Mouse (Mus musculus): ENCODE results near the gene Dock1. TPM values are rescaled to one million over a fixed set of nuclear protein-coding genes. Genes with fewer than 3 reads are reported as not detected.

The Dock1 gene
- polyA plus RNA-seq, 1 experiment from 2014 or later = 23.2 TPM

DNA sequence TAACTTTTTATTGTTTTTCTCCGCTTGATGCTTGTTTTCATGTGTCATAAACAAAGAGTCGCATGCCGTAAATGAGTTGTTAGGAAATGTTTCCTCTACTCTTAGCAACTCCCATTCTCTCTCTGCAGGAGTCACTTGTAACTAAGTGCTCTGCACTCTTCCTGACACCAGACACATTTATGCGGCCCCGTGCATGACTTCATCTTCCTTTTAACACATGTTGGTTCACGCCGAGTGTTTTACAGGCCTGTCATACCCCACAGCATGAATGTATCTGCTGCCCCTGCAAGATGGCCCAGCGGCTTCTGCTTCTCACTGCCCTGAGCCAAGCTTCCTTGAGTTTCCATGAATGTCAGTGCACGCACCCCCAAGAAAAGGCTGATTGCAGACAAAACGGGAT, 407.4 kb downstream of the Dock1 start:
- 62% methylated on average over 10 of the region's 10 CpGs for WGBS
- Histone ChIP-seq H3K9me3 (ENCODE audit: control insufficient read depth, low read length) (no peaks in the 10 kb centered on the region), H3K9ac (ENCODE audit: low read length) (no peak overlapping the region), H3K27ac (replicated peaks in 1 of 2; ENCODE audit: control insufficient read depth in 1 of 2, insufficient read depth in 1 of 2, low read depth in 2 of 2, low read length in 2 of 2) (no peak overlapping the region), H3K4me2 (ENCODE audit: low read length) (no peak overlapping the region), H3K4me1 (ENCODE audit: control insufficient read depth in 2 of 2, insufficient read depth in 2 of 2, low read length in 2 of 2) (peaks cover 0 to 2% of the 10 kb centered on the region in 2 experiments; a peak in 1 of 4 replicates), H3K36me3 (ENCODE audit: control insufficient read depth, insufficient read depth, low read length) (peaks cover 12% of the 10 kb centered on the region; the same call in 1 of the 2 replicates), H3K27me3 (ENCODE audit: control insufficient read depth, insufficient read depth, low read length) (no peaks in the 10 kb centered on the region), H3K4me3 (ENCODE audit: control insufficient read depth in 1 of 2, insufficient read depth in 1 of 2, low read depth in 1 of 2, low read length in 2 of 2) (no peak overlapping the region)
- no peak for ATAC-seq (ENCODE audit: insufficient number of reproducible peaks, insufficient read depth, low FRiP score, low read depth)

DNA sequence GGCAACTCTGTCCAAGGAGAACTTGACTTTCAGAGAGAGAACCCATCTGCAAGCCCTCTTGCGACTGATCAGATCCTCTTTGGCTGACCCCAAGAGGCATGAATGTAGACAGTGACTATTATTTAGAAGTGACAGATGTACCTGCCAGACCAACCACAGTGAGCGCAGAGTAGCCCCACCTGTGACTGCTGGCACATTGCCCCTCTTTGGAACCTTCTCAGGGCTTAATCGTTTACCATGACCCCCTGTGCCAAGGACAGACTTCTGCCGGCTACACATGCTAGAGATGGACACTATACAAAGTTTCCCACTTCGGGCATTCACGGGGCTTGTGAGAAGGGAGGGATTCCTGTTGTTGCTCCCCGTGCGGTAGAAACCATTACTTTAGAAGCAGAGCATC, 413.0 kb downstream of the Dock1 start:
- no peak for ATAC-seq (ENCODE audit: insufficient number of reproducible peaks, insufficient read depth, low FRiP score, low read depth)
- WGBS = 88% methylated on average over 8 of the region's 8 CpGs
- Histone ChIP-seq H3K4me2 (ENCODE audit: low read length) (no peak overlapping the region), H3K4me3 (ENCODE audit: control insufficient read depth in 1 of 2, insufficient read depth in 1 of 2, low read depth in 1 of 2, low read length in 2 of 2) (no peak overlapping the region), H3K9ac (ENCODE audit: low read length) (no peak overlapping the region), H3K36me3 (ENCODE audit: control insufficient read depth, insufficient read depth, low read length) (peaks cover 15% of the 10 kb centered on the region; the same call in 1 of the 2 replicates), H3K27me3 (ENCODE audit: control insufficient read depth, insufficient read depth, low read length) (no peaks in the 10 kb centered on the region), H3K4me1 (ENCODE audit: control insufficient read depth in 2 of 2, insufficient read depth in 2 of 2, low read length in 2 of 2) (peaks cover 14 to 18% of the 10 kb centered on the region in 2 experiments), H3K27ac (replicated peaks in 1 of 2; ENCODE audit: control insufficient read depth in 1 of 2, insufficient read depth in 1 of 2, low read depth in 2 of 2, low read length in 2 of 2) (no peak overlapping the region), H3K9me3 (ENCODE audit: control insufficient read depth, low read length) (no peaks in the 10 kb centered on the region)

DNA sequence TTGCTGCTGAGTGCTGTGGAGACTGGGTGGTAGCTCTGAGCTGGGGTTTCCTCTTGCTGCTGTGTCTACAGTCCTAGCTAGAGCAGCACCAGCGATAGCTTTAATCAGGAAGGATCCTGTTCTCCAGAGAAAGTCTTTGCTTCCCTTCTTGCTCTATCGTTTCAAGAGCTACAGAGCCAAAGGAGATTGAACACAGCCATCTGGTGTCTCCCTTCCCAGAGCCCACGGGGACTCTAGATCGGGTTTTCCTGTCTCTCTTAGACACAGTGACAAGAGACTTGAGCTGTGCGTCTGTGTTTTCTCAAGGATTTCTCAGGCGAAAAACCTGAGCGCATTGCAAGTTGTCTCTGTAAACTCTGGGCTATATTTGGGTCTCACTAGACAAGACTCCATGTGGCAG, 413.6 kb downstream of the Dock1 start:
- no peaks in the 10 kb centered on the region for H3K9me3 ChIP-seq (ENCODE audit: control insufficient read depth, low read length)
- H3K27ac ChIP-seq (replicated peaks in 1 of 2; ENCODE audit: control insufficient read depth in 1 of 2, insufficient read depth in 1 of 2, low read depth in 2 of 2, low read length in 2 of 2) = peak overlapping the region; percentile 45 to 58; a peak in 3 of 4 replicates
- no peak for ATAC-seq (ENCODE audit: insufficient number of reproducible peaks, insufficient read depth, low FRiP score, low read depth)
- H3K9ac ChIP-seq (ENCODE audit: low read length) = 0 out of 2 replicates have a peak overlapping the region, but pooled peaks have one; percentile 8
- H3K4me2 ChIP-seq (ENCODE audit: low read length) = 0 out of 2 replicates have a peak overlapping the region, but pooled peaks have one; percentile 19
- H3K27me3 ChIP-seq (ENCODE audit: control insufficient read depth, insufficient read depth, low read length) = no peaks in the 10 kb centered on the region
- H3K36me3 ChIP-seq (ENCODE audit: control insufficient read depth, insufficient read depth, low read length) = peaks cover 15% of the 10 kb centered on the region; the same call in 1 of the 2 replicates
- no peak overlapping the region for H3K4me3 ChIP-seq (ENCODE audit: control insufficient read depth in 1 of 2, insufficient read depth in 1 of 2, low read depth in 1 of 2, low read length in 2 of 2)
- 18% methylated on average over 7 of the region's 7 CpGs for WGBS
- H3K4me1 ChIP-seq (ENCODE audit: control insufficient read depth in 2 of 2, insufficient read depth in 2 of 2, low read length in 2 of 2) = peaks cover 18% of the 10 kb centered on the region in 2 experiments

DNA sequence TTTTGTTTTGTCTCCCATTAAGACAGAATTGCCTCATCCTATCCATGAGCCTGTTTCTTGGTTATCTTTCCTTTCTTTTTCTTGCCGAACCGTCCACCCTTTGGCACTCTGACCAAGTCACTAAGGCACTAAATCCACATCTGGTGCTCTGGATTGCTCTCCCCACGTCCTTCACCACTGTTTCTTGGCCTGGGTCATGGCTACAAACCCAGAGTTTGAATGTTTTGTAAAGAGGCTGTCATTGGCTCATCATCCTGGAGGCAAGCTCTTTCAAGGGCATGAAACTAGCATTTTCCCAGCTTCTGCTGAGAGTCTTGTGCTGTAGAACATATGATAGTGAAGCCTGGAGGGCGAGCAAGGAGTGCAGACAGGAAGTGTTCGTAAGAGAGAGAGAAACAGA, 416.1 kb downstream of the Dock1 start:
- H3K9ac ChIP-seq (ENCODE audit: low read length) = no peak overlapping the region
- no peaks in the 10 kb centered on the region for H3K9me3 ChIP-seq (ENCODE audit: control insufficient read depth, low read length)
- no peaks in the 10 kb centered on the region for H3K27me3 ChIP-seq (ENCODE audit: control insufficient read depth, insufficient read depth, low read length)
- H3K4me2 ChIP-seq (ENCODE audit: low read length) = no peak overlapping the region
- H3K27ac ChIP-seq (replicated peaks in 1 of 2; ENCODE audit: control insufficient read depth in 1 of 2, insufficient read depth in 1 of 2, low read depth in 2 of 2, low read length in 2 of 2) = no peak overlapping the region
- H3K4me3 ChIP-seq (ENCODE audit: control insufficient read depth in 1 of 2, insufficient read depth in 1 of 2, low read depth in 1 of 2, low read length in 2 of 2) = no peak overlapping the region
- WGBS = 71% methylated on average over 5 of the region's 5 CpGs
- peaks cover 15% of the 10 kb centered on the region; the same call in 1 of the 2 replicates for H3K36me3 ChIP-seq (ENCODE audit: control insufficient read depth, insufficient read depth, low read length)
- no peak for ATAC-seq (ENCODE audit: insufficient number of reproducible peaks, insufficient read depth, low FRiP score, low read depth)
- H3K4me1 ChIP-seq (ENCODE audit: control insufficient read depth in 2 of 2, insufficient read depth in 2 of 2, low read length in 2 of 2) = peaks cover 18% of the 10 kb centered on the region in 2 experiments

DNA sequence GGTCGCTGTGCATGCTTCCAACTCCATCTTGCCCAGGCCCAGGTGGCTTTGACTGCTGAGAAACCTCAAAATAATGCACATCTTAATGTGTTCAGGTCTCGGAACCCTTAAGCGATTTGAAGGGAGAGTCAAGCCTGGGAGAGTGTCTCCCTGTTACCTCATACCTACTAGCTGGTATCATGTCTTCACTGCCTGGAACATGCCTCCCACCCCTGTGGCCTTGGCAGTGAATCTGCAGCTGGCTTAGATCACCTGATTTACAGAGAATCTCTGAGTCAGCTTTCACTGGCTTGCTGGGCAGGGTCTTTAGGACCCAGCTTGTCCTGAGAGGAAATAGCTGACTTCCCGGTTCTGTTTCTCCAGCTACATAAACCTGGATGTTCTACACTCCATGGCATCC, 419.2 kb downstream of the Dock1 start:
- Histone ChIP-seq H3K4me1 (ENCODE audit: control insufficient read depth in 2 of 2, insufficient read depth in 2 of 2, low read length in 2 of 2) (peaks cover 3 to 17% of the 10 kb centered on the region in 2 experiments; a peak in 3 of 4 replicates), H3K4me2 (ENCODE audit: low read length) (no peak overlapping the region), H3K27me3 (ENCODE audit: control insufficient read depth, insufficient read depth, low read length) (no peaks in the 10 kb centered on the region), H3K9me3 (ENCODE audit: control insufficient read depth, low read length) (no peaks in the 10 kb centered on the region), H3K36me3 (ENCODE audit: control insufficient read depth, insufficient read depth, low read length) (0 out of 2 replicates have a peak, but pooled peaks cover 3% of the 10 kb centered on the region), H3K9ac (ENCODE audit: low read length) (no peak overlapping the region), H3K27ac (replicated peaks in 1 of 2; ENCODE audit: control insufficient read depth in 1 of 2, insufficient read depth in 1 of 2, low read depth in 2 of 2, low read length in 2 of 2) (no peak overlapping the region), H3K4me3 (ENCODE audit: control insufficient read depth in 1 of 2, insufficient read depth in 1 of 2, low read depth in 1 of 2, low read length in 2 of 2) (no peak overlapping the region)
- WGBS = 87% methylated on average over 4 of the region's 4 CpGs
- ATAC-seq (ENCODE audit: insufficient number of reproducible peaks, insufficient read depth, low FRiP score, low read depth) = no peak

DNA sequence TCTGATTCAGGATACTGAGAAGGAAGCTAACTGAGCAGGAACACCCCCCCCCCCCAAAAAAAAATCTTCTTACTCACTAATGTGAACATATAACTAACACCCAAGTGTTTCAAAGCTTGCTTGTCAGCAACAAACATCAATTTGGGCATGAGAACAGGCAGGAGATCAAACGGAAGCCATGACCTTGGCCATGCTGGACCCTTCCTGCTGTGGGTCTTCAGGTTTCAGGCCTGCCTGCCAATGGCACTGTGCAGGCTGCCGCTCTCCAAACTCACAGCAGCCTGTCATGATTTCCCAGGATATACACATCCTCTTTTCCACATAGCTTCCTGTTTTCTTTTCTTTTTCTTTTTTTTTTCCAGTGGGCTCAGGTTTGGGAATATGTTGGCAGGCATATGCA, 423.4 kb downstream of the Dock1 start:
- no peak overlapping the region for H3K9ac ChIP-seq (ENCODE audit: low read length)

DNA sequence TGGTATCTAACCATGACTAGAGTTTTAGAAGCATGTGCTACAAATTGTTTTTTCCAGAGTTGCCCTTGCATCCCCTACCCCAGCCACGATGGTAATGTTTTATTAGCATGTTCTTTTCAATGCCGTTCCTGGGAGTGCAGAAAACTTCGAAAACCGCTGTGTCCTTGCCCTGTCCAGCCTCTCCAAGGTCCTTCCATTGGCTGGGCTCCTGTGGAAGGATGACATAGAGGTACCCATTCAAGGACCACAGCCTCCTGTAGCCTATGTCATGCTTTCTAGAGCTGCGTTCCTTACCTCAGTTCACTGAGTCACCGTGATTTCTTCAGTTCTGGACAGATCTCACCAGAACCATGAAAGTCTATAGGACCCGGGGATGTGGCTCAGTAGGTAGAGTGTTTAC, 431.5 kb downstream of the Dock1 start:
- Histone ChIP-seq H3K36me3 (ENCODE audit: control insufficient read depth, insufficient read depth, low read length) (peaks cover 13% of the 10 kb centered on the region; the same call in 1 of the 2 replicates), H3K4me1 (ENCODE audit: control insufficient read depth in 2 of 2, insufficient read depth in 2 of 2, low read length in 2 of 2) (peaks cover 5 to 11% of the 10 kb centered on the region in 2 experiments; a peak in 3 of 4 replicates), H3K9me3 (ENCODE audit: control insufficient read depth, low read length) (no peaks in the 10 kb centered on the region), H3K4me3 (ENCODE audit: control insufficient read depth in 1 of 2, insufficient read depth in 1 of 2, low read depth in 1 of 2, low read length in 2 of 2) (no peak overlapping the region), H3K27ac (replicated peaks in 1 of 2; ENCODE audit: control insufficient read depth in 1 of 2, insufficient read depth in 1 of 2, low read depth in 2 of 2, low read length in 2 of 2) (no peak overlapping the region), H3K9ac (ENCODE audit: low read length) (no peak overlapping the region), H3K27me3 (ENCODE audit: control insufficient read depth, insufficient read depth, low read length) (no peaks in the 10 kb centered on the region), H3K4me2 (ENCODE audit: low read length) (no peak overlapping the region)
- WGBS = 95% methylated on average over 7 of the region's 7 CpGs
- no peak for ATAC-seq (ENCODE audit: insufficient number of reproducible peaks, insufficient read depth, low FRiP score, low read depth)

More for the DNA sequence above, 423.4 kb downstream of the Dock1 start:
- H3K27ac ChIP-seq (replicated peaks in 1 of 2; ENCODE audit: control insufficient read depth in 1 of 2, insufficient read depth in 1 of 2, low read depth in 2 of 2, low read length in 2 of 2) = no peak overlapping the region
- H3K9me3 ChIP-seq (ENCODE audit: control insufficient read depth, low read length) = no peaks in the 10 kb centered on the region
- H3K4me2 ChIP-seq (ENCODE audit: low read length) = no peak overlapping the region
- no peak overlapping the region for H3K4me3 ChIP-seq (ENCODE audit: control insufficient read depth in 1 of 2, insufficient read depth in 1 of 2, low read depth in 1 of 2, low read length in 2 of 2)
- peaks cover 8% of the 10 kb centered on the region; the same call in 1 of the 2 replicates for H3K36me3 ChIP-seq (ENCODE audit: control insufficient read depth, insufficient read depth, low read length)
- no peak for ATAC-seq (ENCODE audit: insufficient number of reproducible peaks, insufficient read depth, low FRiP score, low read depth)
- H3K4me1 ChIP-seq (ENCODE audit: control insufficient read depth in 2 of 2, insufficient read depth in 2 of 2, low read length in 2 of 2) = peaks cover 0 to 12% of the 10 kb centered on the region in 2 experiments; a peak in 2 of 4 replicates
- no peaks in the 10 kb centered on the region for H3K27me3 ChIP-seq (ENCODE audit: control insufficient read depth, insufficient read depth, low read length)
- 52% methylated on average over 2 of the region's 2 CpGs for WGBS

DNA sequence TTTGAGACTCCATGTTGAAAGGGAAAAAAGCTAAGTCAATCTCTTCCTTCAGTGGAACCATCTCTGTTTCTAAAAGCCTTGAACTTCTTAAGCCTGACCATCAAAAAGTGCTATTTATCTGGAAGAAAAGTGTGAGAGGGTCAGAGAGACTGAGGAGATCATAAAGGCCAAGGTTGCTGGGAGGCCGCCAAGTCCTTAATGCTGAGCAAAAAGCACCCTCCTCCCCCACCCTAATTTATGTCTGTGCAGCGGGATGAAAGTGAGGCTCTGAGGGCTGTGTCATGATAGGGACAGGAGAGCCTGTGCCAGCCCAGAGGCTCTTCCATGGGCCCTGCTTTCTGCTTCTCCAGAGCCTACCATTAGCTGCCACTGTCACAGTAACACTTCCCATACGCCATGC, 436.1 kb downstream of the Dock1 start:
- H3K36me3 ChIP-seq (ENCODE audit: control insufficient read depth, insufficient read depth, low read length) = peaks cover 37% of the 10 kb centered on the region
- no peak for ATAC-seq (ENCODE audit: insufficient number of reproducible peaks, insufficient read depth, low FRiP score, low read depth)
- no peaks in the 10 kb centered on the region for H3K4me1 ChIP-seq (ENCODE audit: control insufficient read depth in 2 of 2, insufficient read depth in 2 of 2, low read length in 2 of 2)
- H3K4me3 ChIP-seq (ENCODE audit: control insufficient read depth in 1 of 2, insufficient read depth in 1 of 2, low read depth in 1 of 2, low read length in 2 of 2) = no peak overlapping the region
- 75% methylated on average over 3 of the region's 3 CpGs for WGBS
- H3K27me3 ChIP-seq (ENCODE audit: control insufficient read depth, insufficient read depth, low read length) = no peaks in the 10 kb centered on the region
- H3K4me2 ChIP-seq (ENCODE audit: low read length) = no peak overlapping the region
- H3K9ac ChIP-seq (ENCODE audit: low read length) = no peak overlapping the region
- H3K9me3 ChIP-seq (ENCODE audit: control insufficient read depth, low read length) = no peaks in the 10 kb centered on the region
- H3K27ac ChIP-seq (replicated peaks in 1 of 2; ENCODE audit: control insufficient read depth in 1 of 2, insufficient read depth in 1 of 2, low read depth in 2 of 2, low read length in 2 of 2) = no peak overlapping the region
